Mouse (Mus musculus) embryonic facial prominence, embryonic 11.5 days (tissue): ENCODE measurements around the gene Spin1. TPM values are rescaled to one million over a fixed set of nuclear protein-coding genes. Genes with fewer than 3 reads are reported as not detected.
A peak's percentile ranks its signal among the peaks of the same experiment; 100 is the strongest.

Source experiments
- ATAC-seq: fragments of 200-750 bp; cut with Nextera tagmentation; replicated peaks from 2 replicates; pipeline ENCODE4 v1.8.0; 2017; ENCODE audit warnings: low read depth; ENCODE audit not compliant: insufficient number of reproducible peaks, low FRiP score, low TSS enrichment
- DNase-seq: peaks from one replicate; pipeline ENCODE4 v3.0.0-alpha.2; 2015; ENCODE audit warnings: low spot score
- H3K27ac ChIP-seq: fragments of 300-500 bp; sonication (generic); replicated peaks from 2 replicates; pipeline ENCODE4 v1.5.1; 2014; ENCODE audit warnings: mild to moderate bottlenecking, low read depth, low read length, control low read depth
- H3K27me3 ChIP-seq: fragments of 300-500 bp; sonication (generic); 2 replicates; pipeline ENCODE4 v1.6.1; 2014; ENCODE audit warnings: mild to moderate bottlenecking, low read length, moderate library complexity, mixed read lengths; ENCODE audit not compliant: control insufficient read depth, insufficient read depth
- H3K36me3 ChIP-seq: fragments of 300-500 bp; sonication (generic); replicated peaks from 2 replicates; pipeline ENCODE4 v1.6.1; 2014; ENCODE audit warnings: low read depth, mild to moderate bottlenecking, low read length, moderate library complexity, mixed read lengths; ENCODE audit not compliant: control insufficient read depth, insufficient read depth
- H3K4me1 ChIP-seq: fragments of 300-500 bp; sonication (generic); 2 replicates; pipeline ENCODE4 v1.6.1; 2014; ENCODE audit warnings: low read length, mixed read lengths; ENCODE audit not compliant: control insufficient read depth, insufficient read depth
- H3K4me2 ChIP-seq: fragments of 300-500 bp; sonication (generic); 2 replicates; pipeline ENCODE4 v1.6.1; 2014; ENCODE audit warnings: low read depth, mild to moderate bottlenecking, control low read depth, low read length, moderate library complexity
- H3K4me3 ChIP-seq: fragments of 300-500 bp; sonication (generic); 2 replicates; pipeline ENCODE4 v1.5.1; 2014; ENCODE audit warnings: low read depth, low read length, control low read depth
- H3K9ac ChIP-seq: fragments of 300-500 bp; sonication (generic); replicated peaks from 2 replicates; pipeline ENCODE4 v1.6.1; 2014; ENCODE audit warnings: mild to moderate bottlenecking, control low read depth, low read length
- H3K9me3 ChIP-seq: fragments of 300-500 bp; sonication (generic); replicated peaks from 2 replicates; pipeline ENCODE4 v1.6.1; 2016; ENCODE audit warnings: mild to moderate bottlenecking, low read length, inconsistent platforms, mixed read lengths; ENCODE audit not compliant: control insufficient read depth
- WGBS: fragments of 180-500 bp; shearing (Covaris S2); extraction: QIAGEN DNeasy Blood & Tissue Kit; methylation state at CpG from one replicate; pipeline ENCODE4 v1.1.7; 2014; 5-methylcytosine and 5-hydroxymethylcytosine counted together
- polyA plus RNA-seq: library from polyadenylated mRNA; unstranded; fragments of >200 nt; fragmentation: Nextera tagmentation; extraction: Ambion mirVana; gene quantifications from 2 replicates; pipeline ENCODE4 v1.2.1, GENCODE M21; 2014

The Spin1 gene
- polyA plus RNA-seq, 1 experiment from 2014 or later = 149 TPM

DNA sequence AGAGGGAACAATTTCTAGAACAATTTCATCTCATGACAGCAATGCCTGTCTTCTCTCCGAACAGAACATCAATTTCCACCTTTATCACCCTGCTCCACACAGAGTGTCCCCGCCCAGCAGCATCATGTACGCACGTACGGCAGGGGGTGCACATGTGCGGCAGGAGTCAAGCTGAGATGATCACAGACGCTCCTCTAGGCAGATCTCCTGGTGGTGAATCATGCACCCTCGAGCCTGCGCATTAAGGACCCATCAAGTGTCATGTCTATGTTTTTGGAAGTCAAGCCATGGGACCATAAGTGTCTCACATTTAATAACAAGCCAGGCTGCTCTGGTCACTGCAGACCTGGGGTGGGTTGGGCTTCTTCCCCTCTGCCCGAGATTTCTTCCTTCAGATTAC lies 78.3 kb downstream of the Spin1 start:
- H3K4me3 ChIP-seq = no peak overlapping the region
- H3K9me3 ChIP-seq = no peaks in the 10 kb centered on the region
- H3K4me2 ChIP-seq = no peak overlapping the region
- ATAC-seq = no peak
- WGBS = 87% methylated on average over 10 of the region's 10 CpGs
- no peak overlapping the region for H3K27ac ChIP-seq
- H3K4me1 ChIP-seq = no peaks in the 10 kb centered on the region
- DNase-seq = no peak
- no peaks in the 10 kb centered on the region for H3K27me3 ChIP-seq
- H3K9ac ChIP-seq = no peak overlapping the region
- H3K36me3 ChIP-seq = no peaks in the 10 kb centered on the region

DNA sequence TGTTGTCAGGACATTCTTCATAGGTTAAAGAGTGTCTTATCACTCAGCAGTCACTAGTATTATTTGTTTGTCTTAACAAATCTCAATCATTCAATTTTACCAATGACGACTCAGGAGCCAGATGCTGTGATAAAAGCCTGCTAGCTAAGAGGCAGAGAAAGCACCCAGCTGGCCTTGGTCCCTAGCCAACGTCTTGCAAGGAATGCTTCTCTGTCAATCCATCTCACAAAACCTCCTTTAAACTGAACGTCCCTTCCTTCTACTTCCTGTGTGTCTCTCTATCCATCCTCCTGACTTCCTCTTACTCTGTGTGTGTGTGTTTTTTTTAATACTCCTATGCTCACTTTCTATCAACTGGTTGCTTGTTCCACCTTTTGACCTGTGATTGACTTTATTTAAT lies 78.7 kb downstream of the Spin1 start:
- H3K4me2 ChIP-seq = no peak overlapping the region
- no peaks in the 10 kb centered on the region for H3K36me3 ChIP-seq
- H3K27me3 ChIP-seq = no peaks in the 10 kb centered on the region
- no peaks in the 10 kb centered on the region for H3K4me1 ChIP-seq
- no peak overlapping the region for H3K4me3 ChIP-seq
- H3K27ac ChIP-seq = no peak overlapping the region
- 61% methylated on average over 3 of the region's 3 CpGs for WGBS
- no peaks in the 10 kb centered on the region for H3K9me3 ChIP-seq
- ATAC-seq (no peak), DNase-seq (no peak)
- H3K9ac ChIP-seq = no peak overlapping the region

DNA sequence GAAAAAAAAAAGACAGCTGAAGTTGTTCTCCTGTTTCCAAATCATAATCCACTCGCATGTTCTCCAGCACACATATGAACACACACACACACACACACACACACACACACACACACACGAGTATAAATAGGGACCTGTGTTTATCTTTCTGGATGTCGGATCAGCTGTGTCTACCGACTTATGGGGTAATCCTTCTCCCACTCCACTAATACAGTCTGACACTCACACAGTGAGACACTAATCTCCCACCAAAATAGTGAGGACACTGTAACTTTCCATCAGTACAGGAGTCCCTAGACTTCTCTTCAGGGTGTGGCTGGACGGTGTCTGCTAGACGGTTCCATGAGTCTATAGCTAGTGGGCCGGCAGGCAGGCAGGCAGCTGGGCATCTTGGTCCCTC lies 81.6 kb downstream of the Spin1 start:
- WGBS = 82% methylated on average over 7 of the region's 7 CpGs

DNA sequence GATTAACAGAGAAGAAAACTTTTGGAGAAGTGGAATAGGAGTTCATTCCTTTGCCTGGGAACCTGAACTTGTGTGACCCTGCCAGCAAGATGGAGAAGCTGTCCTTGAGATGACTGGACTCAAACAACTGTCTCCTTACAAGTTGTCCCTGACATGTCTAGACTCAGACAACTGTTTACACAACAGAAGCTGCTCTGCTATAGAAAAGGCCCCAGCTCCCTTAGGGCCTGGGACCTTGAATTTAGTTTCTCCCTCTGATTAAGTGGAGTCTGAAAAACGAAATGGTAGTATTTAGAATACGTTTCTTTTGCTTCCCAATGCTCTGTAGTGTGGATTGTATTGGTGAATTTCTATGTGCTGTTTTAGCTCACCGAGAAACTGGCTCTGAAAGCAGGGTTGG lies 84.2 kb downstream of the Spin1 start:
- WGBS = 79% methylated on average over 3 of the region's 3 CpGs
- ATAC-seq = no peak
- H3K36me3 ChIP-seq = no peaks in the 10 kb centered on the region
- H3K4me2 ChIP-seq = no peak overlapping the region
- H3K27ac ChIP-seq = no peak overlapping the region
- no peak overlapping the region for H3K4me3 ChIP-seq
- no peaks in the 10 kb centered on the region for H3K4me1 ChIP-seq
- no peak for DNase-seq
- H3K27me3 ChIP-seq = no peaks in the 10 kb centered on the region
- H3K9ac ChIP-seq = no peak overlapping the region
- no peaks in the 10 kb centered on the region for H3K9me3 ChIP-seq

More for the DNA sequence above, 81.6 kb downstream of the Spin1 start:
- H3K27me3 ChIP-seq = no peaks in the 10 kb centered on the region
- no peak overlapping the region for H3K27ac ChIP-seq
- H3K36me3 ChIP-seq = no peaks in the 10 kb centered on the region
- no peak overlapping the region for H3K4me2 ChIP-seq
- H3K9me3 ChIP-seq = no peaks in the 10 kb centered on the region
- ATAC-seq (no peak), DNase-seq (no peak)
- H3K4me3 ChIP-seq = no peak overlapping the region
- no peaks in the 10 kb centered on the region for H3K4me1 ChIP-seq
- no peak overlapping the region for H3K9ac ChIP-seq

DNA sequence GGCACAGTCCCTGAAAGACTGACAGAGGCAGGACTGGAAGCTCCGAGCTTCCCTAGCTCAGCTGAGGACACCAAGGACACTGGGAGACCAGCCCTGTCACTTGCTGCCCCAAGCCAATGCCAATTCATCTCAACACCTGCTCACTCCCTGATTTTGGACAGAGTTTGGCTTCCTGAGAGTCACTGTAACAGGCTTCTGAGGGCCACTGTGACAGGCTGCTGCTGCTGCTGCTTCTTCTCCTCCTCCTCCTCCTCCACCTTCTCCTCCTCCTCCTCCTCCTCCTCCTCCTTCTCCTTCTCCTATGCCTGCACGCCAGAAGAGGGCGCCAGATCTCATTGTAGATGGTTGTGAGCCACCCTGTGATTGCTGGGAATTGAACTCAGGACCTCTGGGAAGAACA lies 89.7 kb downstream of the Spin1 start:
- Histone ChIP-seq H3K4me3 (no peak overlapping the region), H3K4me1 (no peaks in the 10 kb centered on the region), H3K9ac (no peak overlapping the region), H3K9me3 (no peaks in the 10 kb centered on the region), H3K27ac (no peak overlapping the region), H3K36me3 (no peaks in the 10 kb centered on the region), H3K4me2 (no peak overlapping the region), H3K27me3 (no peaks in the 10 kb centered on the region)
- 61% methylated on average over 3 of the region's 3 CpGs for WGBS
- DNase-seq = no peak
- no peak for ATAC-seq

DNA sequence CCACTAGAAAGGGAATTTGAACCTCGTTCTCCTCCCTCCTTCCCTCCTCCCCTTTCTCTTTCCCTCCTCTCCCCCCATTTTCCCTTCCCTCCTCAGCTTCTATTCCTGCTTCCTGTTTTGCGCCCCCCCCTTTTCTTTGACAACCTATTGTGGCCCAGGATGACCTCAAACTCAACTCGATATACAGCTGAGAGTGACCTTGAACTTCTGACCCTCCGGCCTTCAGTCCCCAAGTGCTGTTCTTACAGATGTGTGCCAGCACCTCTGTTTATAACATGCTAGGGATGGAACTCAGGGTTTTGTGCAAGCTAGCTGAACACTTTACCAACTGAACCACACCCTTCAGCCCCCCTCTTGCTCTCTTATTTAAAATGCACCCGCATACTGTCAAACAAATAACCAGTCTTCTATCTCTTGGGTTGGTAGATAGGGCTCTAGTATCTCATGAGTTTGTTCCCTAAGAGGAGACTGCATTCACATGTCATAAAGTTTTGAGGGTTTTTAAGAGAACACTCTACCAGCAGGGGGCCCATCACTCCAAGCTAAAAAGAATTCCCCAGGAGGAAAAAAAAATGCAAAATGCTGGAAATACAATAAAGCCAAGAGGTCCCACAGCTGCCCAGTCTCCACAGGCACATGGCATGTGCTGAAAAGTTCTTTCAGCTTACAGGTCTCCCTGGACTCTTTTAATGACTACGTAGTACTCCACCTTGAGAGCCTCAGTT lies 90.9 kb downstream of the Spin1 start:
- H3K36me3 ChIP-seq = no peaks in the 10 kb centered on the region
- no peak for ATAC-seq
- no peak overlapping the region for H3K9ac ChIP-seq
- H3K27me3 ChIP-seq = no peaks in the 10 kb centered on the region
- no peak overlapping the region for H3K4me2 ChIP-seq
- 72% methylated on average over 6 of the region's 6 CpGs for WGBS
- H3K4me3 ChIP-seq = no peak overlapping the region
- H3K27ac ChIP-seq = no peak overlapping the region
- no peaks in the 10 kb centered on the region for H3K9me3 ChIP-seq
- DNase-seq = peak; percentile 73
- H3K4me1 ChIP-seq = no peaks in the 10 kb centered on the region

DNA sequence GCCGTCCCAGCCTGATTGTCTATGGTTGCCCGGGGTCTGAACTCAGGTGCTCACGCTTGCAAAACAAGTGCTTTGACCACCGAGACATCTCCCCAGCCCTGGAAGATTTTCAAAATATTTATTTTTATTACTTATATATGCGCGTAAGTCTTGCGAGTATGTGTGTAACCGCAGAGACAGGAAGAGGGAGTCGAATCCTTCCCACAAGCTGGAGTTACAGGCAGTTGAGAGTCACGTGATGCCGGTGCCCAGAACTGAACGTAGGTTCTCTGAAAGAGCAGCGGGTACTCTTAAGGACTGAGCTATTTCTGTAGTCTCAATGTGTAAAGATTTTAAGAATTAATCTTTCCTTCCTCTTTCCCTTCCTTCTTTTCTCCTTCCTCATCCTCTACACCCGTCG lies 93.2 kb downstream of the Spin1 start:
- DNase-seq (no peak), ATAC-seq (no peak)
- Histone ChIP-seq H3K27ac (no peak overlapping the region), H3K9me3 (no peaks in the 10 kb centered on the region), H3K36me3 (no peaks in the 10 kb centered on the region), H3K4me1 (no peaks in the 10 kb centered on the region), H3K27me3 (no peaks in the 10 kb centered on the region), H3K4me3 (no peak overlapping the region), H3K4me2 (no peak overlapping the region), H3K9ac (no peak overlapping the region)
- WGBS = 93% methylated on average over 15 of the region's 15 CpGs

DNA sequence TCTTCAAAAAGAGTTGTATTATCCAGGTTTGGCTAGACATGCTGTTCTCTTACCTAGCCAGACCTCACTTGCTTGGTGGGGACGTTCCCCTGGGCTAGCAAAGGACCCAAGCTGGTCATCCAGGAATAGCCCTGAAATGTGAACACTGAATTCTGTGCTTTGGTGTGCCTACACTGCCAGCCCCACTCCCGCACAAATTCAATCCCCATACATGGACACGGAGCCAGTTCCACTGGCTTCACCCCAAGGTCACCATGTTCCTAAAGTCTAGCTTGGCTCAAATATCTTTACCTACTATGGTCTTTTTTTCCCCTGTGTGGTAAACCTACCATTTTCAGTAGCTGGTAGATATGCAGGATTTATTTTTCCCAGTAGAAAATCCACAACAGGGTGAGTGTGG lies 97.0 kb downstream of the Spin1 start:
- H3K9me3 ChIP-seq = no peaks in the 10 kb centered on the region
- WGBS = 79% methylated on average over 3 of the region's 3 CpGs
- H3K9ac ChIP-seq = no peak overlapping the region
- H3K4me1 ChIP-seq = no peaks in the 10 kb centered on the region
- H3K27me3 ChIP-seq = no peaks in the 10 kb centered on the region
- no peaks in the 10 kb centered on the region for H3K36me3 ChIP-seq
- H3K27ac ChIP-seq = no peak overlapping the region
- DNase-seq (no peak), ATAC-seq (no peak)
- H3K4me3 ChIP-seq = no peak overlapping the region
- H3K4me2 ChIP-seq = no peak overlapping the region
